Mouse (Mus musculus) gastrocnemius, adult 8-10 months (tissue): ENCODE data around the gene Nop16. TPM values are rescaled to one million over a fixed set of nuclear protein-coding genes. Genes with fewer than 3 reads are reported as not detected.
"Not testable (repeated sequence)": the region's sequence is repeated elsewhere in the genome, so short reads cannot be mapped to it uniquely, and the experiment has no call there.

Source experiments
- DNase-seq, 2 experiments: peaks; one replicate each; pipeline ENCODE4 v3.0.0; 2022; ENCODE audit warnings: low spot score in 2 of 2
- total RNA-seq, 4 experiments: library from RNA; stranded (reverse); gene quantifications; 2 replicates each; pipeline ENCODE4 v1.2.4; 2022

Nop16 gene
- total RNA-seq, result 10 to 100 TPM; 14.8 to 18.9 (median 16.7) TPM

DNA sequence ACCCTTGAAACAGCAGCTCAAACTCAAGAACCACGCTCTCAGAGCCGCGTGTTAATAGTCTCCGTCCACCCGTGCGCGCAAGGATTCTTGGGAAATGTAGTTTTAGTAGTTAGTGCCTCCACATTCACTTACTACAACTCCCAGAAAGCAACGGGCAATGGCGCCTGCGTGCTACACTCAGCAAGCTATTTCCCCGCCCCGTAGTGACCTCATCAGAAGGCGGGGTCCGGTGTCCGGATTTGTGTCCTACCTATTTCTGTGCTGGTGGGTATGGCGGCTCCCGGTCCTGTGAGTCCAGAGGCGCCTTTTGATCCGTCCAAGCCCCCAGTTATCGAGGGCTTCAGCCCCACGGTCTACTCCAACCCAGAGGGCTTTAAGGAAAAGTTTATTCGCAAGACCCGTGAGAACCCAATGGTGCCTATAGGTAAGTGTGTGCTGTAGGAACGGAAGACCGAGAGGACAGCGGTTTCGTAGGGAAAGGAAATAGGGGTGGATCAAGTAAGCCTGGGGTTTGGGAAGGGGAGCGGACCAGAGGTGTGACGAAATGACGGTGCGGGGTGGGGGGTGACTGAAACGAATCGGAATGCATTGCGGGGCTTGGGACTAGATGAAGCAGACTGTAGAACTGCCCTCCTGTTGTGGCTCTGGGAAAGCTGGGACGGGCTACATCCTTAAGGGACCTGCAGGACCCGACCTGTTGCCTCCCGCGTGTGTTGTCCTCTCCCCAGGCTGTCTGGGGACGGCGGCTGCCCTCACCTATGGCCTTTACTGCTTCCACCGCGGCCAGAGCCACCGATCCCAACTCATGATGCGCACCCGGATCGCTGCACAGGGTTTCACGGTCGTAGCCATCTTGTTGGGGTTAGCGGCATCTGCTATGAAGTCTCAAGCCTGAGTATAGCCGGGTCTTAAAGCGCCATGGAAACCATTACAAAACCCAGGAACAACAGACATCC, at the start of gene Nop16, which contains the start of gene Higd2a:
Nop16 (minus strand) TSS at position 95 of the 956 bp plus-strand sequence.
Higd2a (plus strand) TSS at position 212 of the 956 bp plus-strand sequence.
- peak; percentile 95 to 96 for DNase-seq

DNA sequence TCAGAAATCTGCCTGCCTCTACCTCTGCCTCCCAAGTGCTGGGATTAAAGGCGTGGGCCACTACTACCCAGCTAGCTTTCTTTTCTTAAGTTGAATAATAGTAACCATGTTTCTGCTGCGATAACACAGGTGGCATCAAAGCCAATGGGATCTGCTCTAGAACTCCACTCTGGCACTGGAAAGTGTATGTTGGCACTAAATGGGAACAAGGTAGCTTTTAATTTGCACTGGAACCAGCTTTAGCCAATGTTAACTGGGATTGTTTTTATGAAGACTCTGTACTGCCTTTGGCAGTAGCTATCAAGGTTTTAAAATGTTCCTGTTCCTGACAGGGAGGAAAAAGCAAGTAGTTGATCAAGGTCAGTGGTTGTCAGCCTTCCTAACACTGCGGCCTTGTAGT, 45.1 kb upstream of the Nop16 start:
- DNase-seq, result no peak

DNA sequence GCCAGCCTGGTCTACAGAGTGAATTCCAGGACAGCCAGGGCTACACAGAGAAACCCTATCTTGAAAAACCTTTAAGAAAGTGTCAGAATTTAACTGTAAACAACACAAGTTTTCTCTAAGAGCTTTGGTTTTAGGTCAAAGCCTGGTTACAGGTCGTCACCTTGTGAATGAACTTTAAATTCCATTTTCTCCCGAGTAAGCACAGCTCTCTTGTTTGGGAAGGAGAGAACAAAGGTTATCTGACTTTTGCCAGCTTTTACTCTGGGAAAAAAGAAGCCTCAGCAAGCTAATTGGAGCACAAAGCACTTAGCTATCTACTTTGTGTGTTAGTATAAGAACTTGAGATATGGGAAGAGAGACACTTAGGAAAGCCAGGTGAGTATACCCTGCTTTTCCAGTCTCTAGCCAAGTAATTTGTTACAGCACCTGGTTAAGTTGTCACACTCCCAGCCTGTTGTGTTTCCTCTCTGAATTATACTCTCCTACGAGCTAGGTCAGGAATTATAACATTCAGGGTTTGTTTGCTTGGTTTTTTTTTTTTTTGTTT, 42.9 kb upstream of the Nop16 start:
- no peak for DNase-seq

DNA sequence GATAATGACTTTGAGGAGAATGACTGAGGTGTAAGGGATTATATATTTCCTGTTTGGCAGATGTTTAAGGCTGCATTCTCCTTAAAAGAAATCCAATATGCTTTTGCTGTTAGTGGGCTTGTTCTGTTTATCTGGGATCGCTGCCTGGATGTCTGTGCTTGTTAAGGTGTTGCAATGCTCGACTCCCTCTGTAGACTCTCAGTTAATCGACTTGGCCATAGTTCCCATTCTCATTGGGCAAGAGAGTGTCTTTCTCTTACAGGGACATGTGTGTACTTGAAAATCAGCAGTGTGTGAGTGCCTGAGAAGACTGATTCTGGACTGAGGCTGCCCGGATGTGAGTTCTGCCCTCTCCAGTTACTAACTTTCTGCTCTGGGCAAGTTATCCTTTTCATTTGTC, 39.2 kb upstream of the Nop16 start:
- DNase-seq, result no peak

DNA sequence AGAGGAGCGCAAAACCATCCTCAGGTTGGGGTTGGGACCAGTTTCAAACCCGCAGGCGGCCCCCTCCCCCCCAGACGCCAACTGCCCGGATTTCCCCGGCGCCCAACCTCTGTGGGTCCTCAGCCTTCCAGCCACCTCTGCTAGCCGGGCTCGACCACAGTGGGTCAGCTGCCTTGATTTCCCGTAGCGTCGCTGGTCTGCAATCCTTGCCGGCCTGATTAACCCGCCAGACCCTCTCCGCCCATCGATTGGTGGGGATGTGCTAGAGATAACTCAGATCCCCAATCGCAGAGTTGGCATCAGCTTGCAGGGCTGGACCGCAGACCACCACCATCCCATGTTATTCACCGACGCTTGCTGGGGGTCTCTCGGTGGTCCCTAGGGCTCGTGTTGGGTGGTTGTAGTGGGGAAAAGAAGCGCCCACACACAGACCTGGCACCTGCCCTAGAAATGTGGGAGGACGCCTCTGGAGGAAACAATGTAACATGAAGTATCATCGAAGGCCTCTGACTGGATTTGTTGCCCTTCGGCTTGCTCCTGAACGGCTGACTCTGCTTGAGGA, 32.2 kb upstream of the Nop16 start:
- no peak for DNase-seq

DNA sequence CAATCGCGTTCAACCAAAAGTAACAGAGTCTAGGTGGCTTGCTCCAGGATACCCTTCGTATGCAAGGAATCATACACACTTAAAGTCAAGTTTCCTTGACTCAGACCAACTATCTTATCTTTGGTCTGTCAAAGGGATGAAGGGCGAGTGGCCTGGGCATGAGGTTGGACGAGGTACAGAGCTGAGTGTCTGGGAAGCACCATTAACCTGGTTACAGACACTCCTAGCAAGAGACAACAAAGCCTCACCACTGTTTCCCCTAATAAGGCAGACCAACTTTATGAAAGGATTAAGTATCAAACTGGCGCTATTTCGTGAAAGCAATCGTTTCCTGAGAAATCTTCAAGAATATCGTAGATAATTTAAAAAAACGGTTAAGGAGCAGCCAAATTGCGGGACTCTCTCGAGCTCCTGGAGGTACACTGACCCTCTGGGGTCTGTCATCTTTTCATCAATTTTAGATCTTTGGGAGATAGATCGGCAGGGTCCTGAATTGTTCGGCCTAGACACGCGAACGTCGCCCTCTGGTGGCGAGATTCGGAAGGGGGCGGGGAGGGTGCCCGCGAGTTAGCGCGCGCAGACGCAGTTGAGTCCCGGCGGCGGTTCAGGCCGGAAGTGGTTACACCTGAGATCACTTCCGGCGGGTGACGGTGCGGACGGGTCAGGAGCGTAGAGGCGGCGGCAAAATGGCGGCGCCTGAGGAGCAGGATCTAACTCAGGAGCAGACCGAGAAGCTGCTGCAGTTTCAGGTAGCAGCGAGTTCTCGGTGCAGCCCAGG, 31.5 kb upstream of the Nop16 start, which contains the start of gene Faf2:
Faf2 (plus strand) TSS at position 630 of the 778 bp plus-strand sequence.
- peak; percentile 97 to 98 for DNase-seq

DNA sequence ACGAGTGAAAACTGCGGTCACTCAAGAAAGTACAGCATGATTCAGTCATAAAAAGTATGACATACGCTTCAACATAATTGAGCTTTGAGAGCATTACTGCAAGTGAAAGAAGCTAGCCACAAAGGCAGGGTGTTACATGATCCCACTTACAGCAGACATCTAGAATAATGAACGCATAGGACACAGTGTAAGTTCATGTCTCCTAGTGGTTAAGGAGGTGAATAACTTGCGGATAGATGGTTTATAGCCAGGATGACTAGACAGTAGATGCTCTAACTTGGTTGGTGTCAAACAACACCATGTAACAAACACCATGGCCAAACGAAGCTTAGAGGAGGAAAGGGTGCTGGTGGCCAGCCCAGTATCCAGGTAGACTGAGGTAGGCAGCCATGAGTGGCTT, 27.1 kb upstream of the Nop16 start:
- DNase-seq, result no peak

DNA sequence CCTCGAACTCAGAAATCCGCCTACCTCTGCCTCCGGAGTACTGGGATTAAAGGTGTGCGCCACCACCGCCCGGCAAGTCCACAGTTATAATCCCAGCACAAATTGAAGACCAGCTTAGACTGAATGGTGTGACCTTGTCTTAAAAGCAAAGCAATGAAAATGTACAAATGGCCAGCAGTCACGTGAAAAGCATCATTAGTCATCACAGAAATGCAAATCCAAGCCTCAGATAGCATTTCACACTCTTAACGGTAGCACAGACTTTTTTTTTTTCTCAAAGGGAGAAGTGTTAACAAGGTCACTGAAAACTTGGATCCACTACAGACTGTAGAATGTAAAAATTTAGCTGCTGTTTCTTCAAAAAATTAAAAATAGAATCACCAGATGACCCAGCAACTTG, 26.4 kb upstream of the Nop16 start:
- no peak for DNase-seq

DNA sequence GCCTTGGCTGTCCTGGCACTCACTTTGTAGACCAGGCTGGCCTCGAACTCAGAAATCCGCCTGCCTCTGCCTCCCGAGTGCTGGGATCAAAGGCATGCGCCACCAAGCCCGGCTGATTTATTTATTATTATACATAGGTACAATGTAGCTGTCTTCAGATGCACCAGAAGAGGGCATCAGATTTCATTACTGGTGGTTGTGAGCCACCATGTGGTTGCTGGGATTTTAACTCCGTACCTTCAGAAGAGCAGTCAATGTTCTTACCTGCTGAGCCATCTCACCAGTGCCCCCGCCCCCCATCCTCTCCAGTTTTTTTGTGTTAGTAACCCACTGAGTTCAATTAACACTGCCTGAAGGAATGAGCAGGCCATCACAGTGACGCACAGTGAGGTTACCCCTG, 23.3 kb upstream of the Nop16 start:
- DNase-seq, result not testable (repeated sequence)

DNA sequence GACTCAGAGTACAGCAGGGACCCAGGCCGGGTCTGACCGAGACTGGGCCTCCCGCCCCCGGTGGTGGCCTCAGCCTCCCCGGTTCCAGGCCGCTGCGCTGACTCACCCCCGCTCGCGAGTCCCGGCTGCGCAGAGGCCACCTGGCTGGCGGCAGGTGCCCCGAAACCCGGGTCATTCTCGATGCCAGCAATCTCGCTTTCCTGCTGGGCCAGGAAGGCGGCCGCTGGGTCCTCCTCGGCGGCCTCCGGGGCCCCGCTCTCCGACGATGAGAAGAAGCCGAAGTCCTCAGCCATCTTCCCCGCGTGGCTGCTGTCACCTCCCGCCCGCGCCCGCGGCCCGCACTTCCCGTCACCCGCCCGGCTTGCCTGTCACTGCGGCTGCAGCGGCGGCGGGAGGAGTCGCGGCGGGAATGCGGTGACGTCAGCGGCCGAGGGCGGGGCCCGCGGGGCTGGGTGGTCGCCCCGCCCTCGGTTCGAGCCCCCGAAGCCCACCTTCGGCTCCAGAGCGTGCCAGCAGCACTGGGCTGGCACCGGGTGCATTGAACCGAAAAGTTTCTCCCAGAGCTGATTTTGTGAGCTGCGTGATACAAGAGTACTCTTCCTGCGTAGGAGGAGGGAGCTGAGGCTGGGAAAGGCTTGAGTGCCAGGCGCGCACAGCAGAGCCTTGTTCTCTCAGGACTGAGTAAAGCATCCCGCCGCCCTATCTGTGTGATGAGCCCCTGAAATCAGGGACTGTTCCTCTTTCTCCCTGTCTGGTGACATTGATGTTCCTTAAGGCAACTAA, 21.3 kb upstream of the Nop16 start, which contains the start of gene Cltb:
Cltb (minus strand) TSS at position 373 of the 783 bp plus-strand sequence.
- peak; percentile 83 to 84 for DNase-seq

DNA sequence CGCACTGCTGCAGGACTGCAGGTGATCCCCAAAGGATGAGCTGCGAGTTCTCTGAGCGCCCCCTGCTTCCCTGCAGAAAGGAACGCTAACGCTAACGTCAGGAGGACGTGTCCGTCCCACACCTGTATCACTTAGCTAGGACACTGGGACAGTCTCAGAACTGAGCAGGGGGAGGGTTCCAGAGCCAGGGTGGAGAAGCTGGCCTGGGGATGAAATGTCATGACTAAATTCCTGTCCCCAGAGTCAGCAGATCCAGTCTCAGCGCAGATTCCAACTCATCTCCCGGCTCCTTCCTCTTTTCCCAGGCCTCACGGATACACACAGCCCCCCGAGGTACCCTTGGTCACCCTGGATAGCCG, 20.7 kb upstream of the Nop16 start:
- DNase-seq, result peak; percentile 17 to 20

DNA sequence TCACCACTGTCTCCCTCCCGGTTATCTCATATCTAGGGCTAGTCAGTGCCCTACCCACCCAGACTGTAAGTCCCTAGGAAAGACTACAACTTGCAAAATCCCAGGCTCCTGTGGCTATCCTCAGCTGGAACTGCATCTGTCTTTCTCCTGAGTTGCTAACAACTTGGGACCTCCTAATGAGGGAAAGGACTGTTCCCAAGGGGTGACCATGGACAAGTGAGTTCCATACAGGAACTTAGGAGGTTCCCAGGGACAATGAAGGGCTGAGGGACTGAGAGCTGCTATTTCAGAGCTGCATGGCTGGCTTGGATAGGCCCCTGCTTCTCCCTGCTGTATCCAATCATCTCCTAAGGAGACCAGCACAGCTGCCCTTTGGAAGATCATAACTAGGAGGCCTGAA, 19.4 kb upstream of the Nop16 start:
- DNase-seq, result no peak

DNA sequence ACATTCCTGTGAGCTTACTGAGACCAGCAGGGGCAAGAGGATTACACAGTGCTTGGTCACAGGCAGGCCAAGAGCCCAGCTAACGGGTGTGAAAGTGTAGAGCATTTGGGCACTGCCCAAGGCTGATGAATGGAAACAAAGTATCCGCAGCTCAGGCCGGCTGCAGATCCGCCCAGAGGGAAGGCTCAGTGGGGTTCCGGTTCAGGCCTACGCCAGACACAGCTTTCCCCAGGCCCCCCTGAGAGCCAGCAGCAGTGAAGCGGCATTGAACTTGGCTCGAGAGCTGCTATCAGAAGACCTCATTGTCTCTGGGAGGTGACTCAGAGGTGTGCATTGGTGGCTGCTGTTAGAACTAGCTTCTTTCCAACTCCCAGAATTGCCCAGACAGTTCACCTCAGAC, 18.8 kb upstream of the Nop16 start:
- DNase-seq, result peak in 1 of 2 experiments; percentile 26

DNA sequence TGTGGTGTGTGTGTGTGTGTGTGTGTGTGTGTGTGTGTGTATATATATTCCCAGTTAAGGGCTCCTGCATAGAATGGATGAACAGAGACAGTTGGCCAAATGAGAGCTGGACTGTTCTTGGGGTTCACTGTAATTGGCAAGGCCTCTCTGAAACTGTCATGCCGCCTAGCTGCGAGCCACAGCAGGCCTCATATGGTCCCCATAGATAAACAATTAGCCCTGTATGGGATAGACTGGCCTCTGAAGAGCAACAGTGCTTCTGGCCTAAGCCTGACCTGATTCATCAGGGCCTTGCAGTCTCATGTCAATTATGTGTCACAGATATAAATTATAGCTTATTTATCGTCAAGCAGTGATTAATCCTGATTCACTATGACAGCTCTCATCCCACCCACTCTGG, 18.1 kb upstream of the Nop16 start:
- no peak for DNase-seq

DNA sequence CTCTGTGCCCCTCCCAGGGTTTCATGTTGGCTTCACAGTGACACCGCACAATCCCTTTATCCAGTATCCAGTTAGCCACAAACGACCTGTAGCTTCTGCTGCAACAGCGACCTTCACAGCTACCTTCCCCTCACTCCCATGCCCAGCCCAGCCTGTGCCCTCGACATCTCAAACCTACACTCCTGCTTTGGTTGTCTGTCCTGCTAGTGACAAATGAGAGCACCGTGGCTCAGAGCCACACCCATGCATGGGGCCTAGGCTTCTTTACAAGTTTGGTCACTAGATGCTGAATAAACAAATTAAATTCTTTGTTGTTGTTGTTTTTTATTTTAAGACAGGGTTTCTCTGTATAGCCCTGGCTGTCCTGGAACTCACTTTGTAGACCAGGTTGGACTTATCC, 17.3 kb upstream of the Nop16 start:
- DNase-seq, result no peak

DNA sequence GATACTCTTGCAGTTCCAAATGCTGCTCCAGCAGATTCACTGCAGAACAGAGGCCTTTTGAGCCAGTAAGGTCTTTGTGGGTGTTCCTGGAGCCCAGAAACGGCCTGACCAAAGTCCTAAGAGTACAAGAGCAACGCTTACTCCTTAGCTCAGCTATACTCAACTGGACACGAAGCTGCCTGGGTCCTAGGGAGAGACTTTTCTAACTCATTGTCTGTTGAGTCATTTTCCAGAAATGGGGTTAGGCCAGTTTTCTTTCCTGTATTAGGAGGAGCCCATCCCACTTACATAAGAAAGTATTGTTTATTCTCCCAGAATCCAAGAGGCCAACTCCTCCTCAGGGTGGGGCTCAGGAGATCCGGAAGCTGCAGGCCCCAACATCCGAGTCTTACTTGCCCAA, 15.5 kb upstream of the Nop16 start:
- no peak for DNase-seq

DNA sequence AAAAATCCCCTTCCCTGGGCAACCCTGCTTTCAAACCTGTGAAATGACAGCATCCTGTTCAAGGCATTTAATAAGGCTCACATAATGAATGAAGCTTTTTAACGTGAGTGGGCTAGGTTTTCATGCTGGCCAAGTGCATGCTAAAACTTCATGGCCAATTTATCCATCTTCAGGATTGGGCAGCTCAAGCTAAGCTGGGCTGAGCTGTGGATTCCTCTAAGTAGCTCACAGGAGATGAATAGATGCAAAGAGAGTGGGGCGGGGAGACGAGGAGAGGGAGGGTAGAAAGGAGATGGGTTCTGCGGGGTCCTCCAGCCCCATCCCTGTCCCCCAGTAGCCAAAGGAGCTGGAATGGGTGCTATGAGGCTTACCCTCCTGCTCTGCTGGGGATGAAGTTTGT, 14.3 kb upstream of the Nop16 start:
- DNase-seq, result no peak

DNA sequence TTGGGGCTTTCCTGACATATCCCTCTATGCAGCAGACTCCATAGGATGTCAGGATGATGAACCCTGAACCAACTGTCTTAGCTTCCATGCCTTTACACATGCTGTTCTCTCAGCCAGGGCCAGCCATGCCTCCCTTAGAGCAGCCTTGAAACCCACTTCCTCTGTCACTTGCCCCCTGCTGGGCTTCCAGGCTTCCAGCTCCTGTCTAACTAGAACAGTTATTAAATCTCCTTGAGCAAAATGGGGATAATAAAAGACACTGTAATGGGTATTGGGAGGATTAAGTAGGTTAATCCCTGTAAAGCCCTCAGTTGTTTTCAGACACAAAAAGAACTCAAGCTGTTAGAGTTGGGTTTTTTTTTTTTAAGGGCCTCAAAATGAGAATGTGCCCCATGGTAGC, 13.6 kb upstream of the Nop16 start:
- no peak for DNase-seq

DNA sequence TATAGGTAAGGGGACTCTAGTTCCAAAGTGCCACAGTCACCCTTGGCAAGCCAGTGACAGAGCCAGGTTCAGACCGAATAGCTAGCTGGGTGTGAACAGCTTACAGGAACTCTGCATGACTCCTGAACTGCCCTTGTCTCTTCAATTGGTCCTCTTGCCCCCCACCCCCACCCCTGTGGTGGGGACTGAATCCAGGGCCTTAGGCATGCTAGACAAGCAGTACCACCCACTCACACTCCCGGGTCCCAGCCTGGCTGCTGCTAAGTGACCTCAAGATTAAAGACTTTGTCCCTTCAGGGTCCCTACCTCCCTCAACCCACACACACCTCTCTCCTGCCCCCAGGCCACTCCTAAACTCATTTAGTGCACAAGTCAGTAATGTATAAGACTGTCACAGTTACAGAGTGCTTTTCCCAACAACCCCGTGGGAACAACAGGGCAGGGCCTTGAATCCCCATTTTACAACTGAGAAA, 12.8 kb upstream of the Nop16 start:
- DNase-seq, result no peak

DNA sequence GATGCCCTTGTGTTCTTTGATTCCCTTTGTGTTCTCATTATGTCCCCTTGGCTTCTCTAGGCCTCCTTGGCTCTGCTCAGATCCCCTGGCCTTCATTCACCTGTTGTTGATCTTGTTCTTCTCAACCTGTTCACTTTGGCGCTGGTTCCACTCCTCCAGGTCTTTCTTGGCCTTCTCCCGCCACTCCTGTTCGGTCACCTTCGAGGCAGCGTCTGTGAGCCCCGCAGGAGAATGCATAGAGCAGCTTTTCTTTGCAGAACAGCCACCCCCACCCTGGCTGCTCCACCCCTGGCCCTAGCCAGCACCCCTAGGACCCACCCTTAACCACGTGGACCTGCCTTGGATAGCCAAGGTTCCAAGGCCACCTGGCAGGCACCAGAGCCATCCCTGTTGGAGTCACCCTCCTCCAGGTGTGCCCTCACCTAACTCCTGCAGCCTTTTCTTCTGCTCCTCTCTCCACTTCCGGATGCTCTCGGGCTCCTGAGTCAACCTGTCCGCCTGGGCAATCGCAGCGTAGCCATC, 8.8 kb upstream of the Nop16 start:
- DNase-seq, result no peak
